Mouse (Mus musculus) ES-Bruce4 (cell line): ENCODE measurements around the gene Ensa.

Source experiments
- CTCF ChIP-seq: IDR thresholded peaks from one replicate; pipeline ENCODE4 v1.8.1; 2011; ENCODE audit warnings: low read depth, low read length
- EP300 ChIP-seq: IDR thresholded peaks from 2 replicates; pipeline ENCODE4 v1.6.1; 2011; ENCODE audit warnings: low read depth, low read length; ENCODE audit not compliant: insufficient read depth

GRCm38 (mm10) chr3:95669309-95669665, 44.5 kb downstream of the Ensa start:
- TF ChIP-seq CTCF (no peak), EP300 (no peak)
